Mouse (Mus musculus) intestine, postnatal 0 days (tissue): Measurements from ENCODE around the gene Atp2b2. TPM values are rescaled to one million over a fixed set of nuclear protein-coding genes. Genes with fewer than 3 reads are reported as not detected.

Source experiments
- ATAC-seq: fragments of 200-750 bp; cut with Nextera tagmentation; 2 replicates; pipeline ENCODE4 v1.8.0; 2017; ENCODE audit warnings: mild to moderate bottlenecking, moderate TSS enrichment, moderate library complexity
- H3K27ac ChIP-seq: fragments of 300-500 bp; sonication (generic); 2 replicates; pipeline ENCODE4 v1.5.1; 2014; ENCODE audit warnings: mild to moderate bottlenecking, low read depth, low read length, moderate library complexity
- H3K27me3 ChIP-seq: fragments of 300-500 bp; sonication (generic); replicated peaks from 2 replicates; pipeline ENCODE4 v1.6.1; 2014; ENCODE audit warnings: low read length, mixed read lengths; ENCODE audit not compliant: control insufficient read depth, insufficient read depth
- H3K36me3 ChIP-seq: fragments of 300-500 bp; sonication (generic); 2 replicates; pipeline ENCODE4 v1.6.1; 2014; ENCODE audit warnings: mild to moderate bottlenecking, moderate library complexity; ENCODE audit not compliant: control insufficient read depth, insufficient read depth
- H3K4me1 ChIP-seq: fragments of 300-500 bp; sonication (generic); replicated peaks from 2 replicates; pipeline ENCODE4 v1.6.1; 2014; ENCODE audit warnings: antibody characterized with exemption, low read length, mixed read lengths; ENCODE audit not compliant: control insufficient read depth, insufficient read depth
- H3K4me2 ChIP-seq: fragments of 300-500 bp; sonication (generic); replicated peaks from 2 replicates; pipeline ENCODE4 v1.6.1; 2014; ENCODE audit warnings: low read depth, mild to moderate bottlenecking, moderate library complexity
- H3K4me3 ChIP-seq: fragments of 300-500 bp; sonication (generic); 2 replicates; pipeline ENCODE4 v1.5.1; 2014; ENCODE audit warnings: low read depth, low read length
- H3K9ac ChIP-seq: fragments of 300-500 bp; sonication (generic); 2 replicates; pipeline ENCODE4 v1.6.1; 2014; ENCODE audit warnings: mild to moderate bottlenecking, low read depth, low read length
- H3K9me3 ChIP-seq: fragments of 300-500 bp; sonication (generic); 2 replicates; pipeline ENCODE4 v1.6.1; 2016; ENCODE audit warnings: mixed run types; ENCODE audit not compliant: control insufficient read depth
- CTCF ChIP-seq: sonication (generic); IDR thresholded peaks from 2 replicates; pipeline ENCODE4 v1.5.1; 2016; ENCODE audit warnings: low read depth, mild to moderate bottlenecking, control low read depth, antibody characterized with exemption, moderate library complexity
- WGBS: fragments of 180-500 bp; shearing (Covaris S2); extraction: QIAGEN DNeasy Blood & Tissue Kit; methylation state at CpG from one replicate; pipeline ENCODE4 v1.1.7; 2014; 5-methylcytosine and 5-hydroxymethylcytosine counted together
- polyA plus RNA-seq: library from polyadenylated mRNA; unstranded; fragments of >200 nt; fragmentation: Nextera tagmentation; extraction: Ambion mirVana; gene quantifications from 2 replicates; pipeline ENCODE4 v1.2.1, GENCODE M21; 2015

Atp2b2 gene
- polyA plus RNA-seq, 1 experiment from 2014 or later, result 0.48 TPM

DNA sequence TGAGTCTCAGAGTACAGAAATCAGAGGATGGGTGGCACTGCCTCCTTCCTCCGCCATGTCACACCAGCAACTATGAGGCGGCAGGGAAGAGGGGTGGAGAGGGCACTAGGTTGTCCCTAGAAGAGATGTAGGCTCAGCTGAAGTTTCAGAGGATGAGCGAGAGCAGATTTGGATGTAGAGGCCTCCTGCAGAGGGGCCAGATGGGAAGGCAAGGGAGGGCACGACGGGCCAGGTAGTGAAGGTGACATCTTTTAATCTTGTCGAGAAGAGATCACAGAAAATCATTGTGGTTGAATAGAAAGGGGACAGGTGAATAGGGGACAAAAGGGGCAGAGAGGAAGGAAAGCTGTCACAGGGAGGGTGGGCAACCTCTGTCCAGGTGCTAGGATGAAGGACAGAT lies 41.5 kb downstream of the Atp2b2 start:
- no peaks in the 10 kb centered on the region for H3K27me3 ChIP-seq
- H3K4me1 ChIP-seq, result no peaks in the 10 kb centered on the region
- H3K9me3 ChIP-seq, result no peaks in the 10 kb centered on the region
- no peaks in the 10 kb centered on the region for H3K36me3 ChIP-seq
- no peak for ATAC-seq
- 78% methylated on average over 6 of the region's 6 CpGs for WGBS
- no peak for TF ChIP-seq CTCF
- H3K4me2 ChIP-seq, result no peak overlapping the region
- H3K4me3 ChIP-seq, result no peak overlapping the region
- H3K27ac ChIP-seq, result no peak overlapping the region
- H3K9ac ChIP-seq, result no peak overlapping the region

DNA sequence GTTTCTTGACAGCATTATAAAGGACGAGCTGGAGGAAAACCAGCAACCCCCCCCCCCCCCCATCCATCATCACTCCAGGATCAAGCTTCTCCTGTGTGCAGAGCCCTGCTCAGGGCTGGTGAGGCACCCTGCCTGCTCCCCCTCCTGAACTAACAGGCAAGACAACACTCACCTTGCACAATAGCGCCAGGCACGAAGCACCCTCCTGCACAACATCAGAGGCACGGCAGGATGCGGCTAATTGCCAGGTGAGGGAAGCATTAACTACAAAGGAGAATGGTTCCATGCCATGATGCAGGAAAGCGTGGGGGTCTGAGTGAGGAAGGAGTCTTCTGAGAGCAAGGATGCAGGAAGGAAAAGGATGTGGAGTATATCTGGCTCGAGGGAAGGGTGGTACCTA lies 42.1 kb downstream of the Atp2b2 start:
- no peak for ATAC-seq

GRCm38 (mm10) chr6:113998413-113998812 lies 44.0 kb downstream of the Atp2b2 start:
- no peak overlapping the region for H3K4me3 ChIP-seq
- 89% methylated on average over 2 of the region's 2 CpGs for WGBS
- no peak for TF ChIP-seq CTCF
- no peak overlapping the region for H3K9ac ChIP-seq
- no peak overlapping the region for H3K27ac ChIP-seq
- H3K27me3 ChIP-seq, result no peaks in the 10 kb centered on the region
- H3K9me3 ChIP-seq, result no peaks in the 10 kb centered on the region
- H3K36me3 ChIP-seq, result no peaks in the 10 kb centered on the region
- no peak for ATAC-seq
- no peaks in the 10 kb centered on the region for H3K4me1 ChIP-seq
- H3K4me2 ChIP-seq, result no peak overlapping the region

More for the DNA sequence above, 42.1 kb downstream of the Atp2b2 start:
- Histone ChIP-seq H3K4me1 (no peaks in the 10 kb centered on the region), H3K9me3 (no peaks in the 10 kb centered on the region), H3K4me3 (no peak overlapping the region), H3K9ac (no peak overlapping the region), H3K27me3 (no peaks in the 10 kb centered on the region), H3K27ac (no peak overlapping the region), H3K4me2 (no peak overlapping the region), H3K36me3 (no peaks in the 10 kb centered on the region)
- no peak for TF ChIP-seq CTCF
- 41% methylated on average over 7 of the region's 7 CpGs for WGBS

DNA sequence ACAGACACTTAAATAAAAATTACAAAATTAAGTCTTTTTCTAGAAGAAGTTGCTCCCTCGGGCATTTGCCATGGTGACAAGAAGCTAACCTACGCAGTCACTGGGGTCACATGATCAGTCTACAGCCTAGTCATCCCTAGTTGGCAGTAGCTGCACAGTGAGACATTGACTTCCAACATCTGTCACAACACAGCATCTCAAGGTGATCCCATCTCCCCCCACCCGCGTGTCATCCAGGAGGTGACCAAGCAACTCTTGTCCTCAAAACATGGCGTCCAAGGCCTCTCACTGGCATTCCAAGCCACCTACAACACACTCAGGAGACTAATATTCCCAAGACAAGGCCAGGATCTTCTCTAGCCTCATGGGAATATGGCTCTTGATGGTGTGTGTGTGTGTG lies 48.2 kb downstream of the Atp2b2 start:
- Histone ChIP-seq H3K9ac (no peak overlapping the region), H3K4me1 (no peaks in the 10 kb centered on the region), H3K4me2 (no peak overlapping the region), H3K27ac (no peak overlapping the region), H3K36me3 (no peaks in the 10 kb centered on the region), H3K4me3 (no peak overlapping the region), H3K27me3 (no peaks in the 10 kb centered on the region), H3K9me3 (no peaks in the 10 kb centered on the region)
- WGBS, result 89% methylated on average over 5 of the region's 5 CpGs
- ATAC-seq, result no peak
- no peak for TF ChIP-seq CTCF

- Histone ChIP-seq H3K9ac (no peak overlapping the region), H3K9me3 (no peaks in the 10 kb centered on the region), H3K4me2 (no peak overlapping the region), H3K27ac (no peak overlapping the region), H3K4me1 (no peaks in the 10 kb centered on the region), H3K27me3 (no peaks in the 10 kb centered on the region), H3K4me3 (no peak overlapping the region), H3K36me3 (no peaks in the 10 kb centered on the region)
- no peak for TF ChIP-seq CTCF
- WGBS, result 75% methylated on average over 2 of the region's 2 CpGs
- no peak for ATAC-seq
These were observed 50.3 kb downstream of the Atp2b2 start for GRCm38 (mm10) chr6:113992101-113992500.

- no peaks in the 10 kb centered on the region for H3K27me3 ChIP-seq
- H3K36me3 ChIP-seq, result no peaks in the 10 kb centered on the region
- 43% methylated on average over 11 of the region's 11 CpGs for WGBS
- H3K4me3 ChIP-seq, result no peak overlapping the region
- no peaks in the 10 kb centered on the region for H3K4me1 ChIP-seq
- no peak overlapping the region for H3K9ac ChIP-seq
- no peak for TF ChIP-seq CTCF
- no peak for ATAC-seq
- H3K27ac ChIP-seq, result no peak overlapping the region
- no peaks in the 10 kb centered on the region for H3K9me3 ChIP-seq
- no peak overlapping the region for H3K4me2 ChIP-seq
These were observed 50.9 kb downstream of the Atp2b2 start for GRCm38 (mm10) chr6:113991482-113991881.

DNA sequence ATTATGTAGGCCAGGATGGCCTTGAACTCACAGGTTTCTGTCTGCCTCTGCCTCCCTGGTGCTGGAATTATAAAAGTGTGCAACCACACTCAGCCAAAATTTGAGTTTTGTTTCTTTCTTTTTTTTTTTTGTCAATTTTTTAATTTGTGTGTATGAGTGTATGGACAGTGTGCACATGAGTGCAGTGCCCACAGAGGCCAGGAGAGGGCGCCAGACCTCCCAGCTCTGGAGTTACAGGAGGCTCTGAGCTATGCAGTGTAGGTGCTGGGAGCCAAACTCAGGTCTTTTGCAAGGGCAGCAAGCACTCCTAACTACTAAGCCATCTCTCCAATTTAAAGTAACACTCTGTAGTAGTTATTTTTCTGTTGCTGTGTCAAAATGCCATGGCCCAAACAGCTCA lies 52.4 kb downstream of the Atp2b2 start:
- no peak for ATAC-seq
- Histone ChIP-seq H3K36me3 (no peaks in the 10 kb centered on the region), H3K4me1 (no peaks in the 10 kb centered on the region), H3K4me2 (no peak overlapping the region), H3K27me3 (no peaks in the 10 kb centered on the region), H3K27ac (no peak overlapping the region), H3K9me3 (no peaks in the 10 kb centered on the region), H3K4me3 (no peak overlapping the region), H3K9ac (no peak overlapping the region)
- peak; percentile 33 for TF ChIP-seq CTCF
- 12% methylated on average over 1 of the region's 1 CpGs for WGBS
